In genomic region chr13:16725350-16725749, GRCm38 (mm10) we compare ENCODE assay signal across 29 mouse cellular contexts.
"Had no signal": no experiment of that assay in that cellular context is flagged by ENCODE, and none has a peak within 500 bp of the region (broad histone marks: within the 10 kb centered on the region; RNA-seq: fewer than 3 reads in every experiment).

No protein-coding gene starts in this region.

- H3K27ac ChIP-seq: left cerebral cortex, adult 2 months; limb, embryonic 12.5 days; liver, embryonic 12.5 days; liver, embryonic 13.5 days; liver, embryonic 14.5 days; liver, embryonic 15.5 days; lung, embryonic 15.5 days; macrophage; midbrain, embryonic 10.5 days; midbrain, embryonic 12.5 days; midbrain, embryonic 13.5 days; midbrain, embryonic 15.5 days had no signal

- H3K9ac ChIP-seq: limb, embryonic 12.5 days; liver, embryonic 12.5 days; liver, embryonic 13.5 days; liver, embryonic 14.5 days; liver, embryonic 15.5 days; liver, postnatal 0 days; lung, embryonic 14.5 days; lung, embryonic 15.5 days; midbrain, embryonic 12.5 days; midbrain, embryonic 13.5 days; midbrain, embryonic 15.5 days had no signal

- ATAC-seq: liver, embryonic 12.5 days; liver, postnatal 0 days; lung, postnatal 0 days; midbrain, embryonic 13.5 days; midbrain, embryonic 15.5 days; midbrain, embryonic 16.5 days had no signal

- H3K4me1 ChIP-seq: liver, embryonic 12.5 days; liver, embryonic 13.5 days; liver, embryonic 15.5 days; lung, embryonic 15.5 days; megakaryocyte, embryonic 14.5 days; midbrain, embryonic 10.5 days; midbrain, embryonic 12.5 days; midbrain, embryonic 13.5 days; midbrain, embryonic 15.5 days had no signal

- H3K27me3 ChIP-seq: limb, embryonic 12.5 days; liver, embryonic 12.5 days; liver, embryonic 13.5 days; liver, embryonic 15.5 days; lung, embryonic 15.5 days; megakaryocyte, embryonic 14.5 days; midbrain, embryonic 12.5 days; midbrain, embryonic 13.5 days; midbrain, embryonic 15.5 days had no signal

- H3K9me3 ChIP-seq: limb, embryonic 12.5 days; liver, embryonic 12.5 days; liver, embryonic 13.5 days; liver, embryonic 15.5 days; lung, embryonic 15.5 days; megakaryocyte, embryonic 14.5 days; midbrain, embryonic 10.5 days; midbrain, embryonic 12.5 days; midbrain, embryonic 13.5 days; midbrain, embryonic 15.5 days had no signal

- H3K36me3 ChIP-seq: limb, embryonic 12.5 days; liver, embryonic 12.5 days; liver, embryonic 13.5 days; liver, embryonic 15.5 days; lung, embryonic 15.5 days; midbrain, embryonic 10.5 days; midbrain, embryonic 12.5 days; midbrain, embryonic 13.5 days; midbrain, embryonic 15.5 days had no signal

- DNase-seq: left cerebral cortex, postnatal 4 days; liver; liver, embryonic 13.5 days; liver, postnatal 0 days; lung, adult 18-20 months; lung, adult 2 months; lung, embryonic 14.5 days; lung, postnatal 10 days; lung, postnatal 14 days; lung, postnatal 36 days; lung, postnatal 4 days; midbrain, embryonic 14.5 days had no signal

- H3K4me3 ChIP-seq: left cerebral cortex, adult 2 months; limb, embryonic 12.5 days; liver, embryonic 12.5 days; liver, embryonic 13.5 days; liver, embryonic 15.5 days; lung, embryonic 15.5 days; megakaryocyte, embryonic 14.5 days; midbrain, embryonic 10.5 days; midbrain, embryonic 12.5 days; midbrain, embryonic 13.5 days; midbrain, embryonic 15.5 days; myocyte had no signal

- H3K4me2 ChIP-seq: limb, embryonic 12.5 days; liver, embryonic 11.5 days; liver, embryonic 12.5 days; liver, embryonic 13.5 days; liver, embryonic 15.5 days; lung, embryonic 14.5 days; lung, embryonic 15.5 days; midbrain, embryonic 11.5 days; midbrain, embryonic 12.5 days; midbrain, embryonic 13.5 days; midbrain, embryonic 15.5 days had no signal
